Mouse (Mus musculus): ENCODE measurements around the gene Ncapd2. TPM values are rescaled to one million over a fixed set of nuclear protein-coding genes. Genes with fewer than 3 reads are reported as not detected.

The Ncapd2 gene
- total and polyA plus RNA-seq, 2 experiments from 2014 or later: 25.8 to 43.5 TPM

DNA sequence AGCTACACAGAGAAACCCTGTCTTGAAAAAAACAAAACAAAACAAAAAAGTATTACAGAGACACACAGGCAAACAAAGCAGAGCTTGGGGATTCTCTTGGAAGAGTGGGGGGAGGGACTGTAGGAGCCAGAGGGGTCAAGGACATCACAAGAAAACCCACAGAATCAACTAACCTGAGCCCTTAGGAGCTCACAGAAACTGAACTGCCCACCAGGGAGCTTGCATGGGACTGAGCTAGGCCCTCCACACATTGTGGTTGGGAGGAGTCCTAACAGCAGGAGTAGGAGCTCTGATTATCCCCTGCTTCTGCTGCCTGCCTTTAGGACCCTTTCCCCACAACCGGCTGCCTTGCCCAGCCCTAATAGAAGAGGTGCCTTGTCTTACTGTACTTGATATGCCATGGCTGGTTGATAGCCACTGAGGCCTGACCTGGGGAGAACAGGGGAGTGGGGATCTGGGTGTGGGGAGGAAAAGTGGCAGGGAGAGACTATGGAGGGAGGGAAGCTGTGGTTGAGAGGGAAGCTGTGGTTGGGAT is 4.1 kb upstream of the Ncapd2 start:
- peaks cover 8% of the 10 kb centered on the region; the same call in 1 of the 2 replicates for H3K4me1 ChIP-seq (ENCODE audit: insufficient read depth)
- no peak for TF ChIP-seq CTCF (IDR thresholded peaks at IDR 0.05; ENCODE audit: low read depth)
- H3K27me3 ChIP-seq (ENCODE audit: insufficient read depth, low read length): no peaks in the 10 kb centered on the region
- 0 out of 2 replicates have a peak, but pooled peaks cover 8% of the 10 kb centered on the region for H3K36me3 ChIP-seq (ENCODE audit: insufficient read depth)
- H3K4me2 ChIP-seq (ENCODE audit: low read depth): no peak overlapping the region
- no peaks in the 10 kb centered on the region for H3K9me3 ChIP-seq (ENCODE audit: low read length)
- H3K9ac ChIP-seq: no peak overlapping the region
- H3K27ac ChIP-seq (ENCODE audit: low read depth, low read length): no peak overlapping the region
- ATAC-seq: no peak
- 46% methylated on average over 1 of the region's 1 CpGs for WGBS
- DNase-seq: no peak
- H3K4me3 ChIP-seq (ENCODE audit: low read depth, low read length): no peak overlapping the region

DNA sequence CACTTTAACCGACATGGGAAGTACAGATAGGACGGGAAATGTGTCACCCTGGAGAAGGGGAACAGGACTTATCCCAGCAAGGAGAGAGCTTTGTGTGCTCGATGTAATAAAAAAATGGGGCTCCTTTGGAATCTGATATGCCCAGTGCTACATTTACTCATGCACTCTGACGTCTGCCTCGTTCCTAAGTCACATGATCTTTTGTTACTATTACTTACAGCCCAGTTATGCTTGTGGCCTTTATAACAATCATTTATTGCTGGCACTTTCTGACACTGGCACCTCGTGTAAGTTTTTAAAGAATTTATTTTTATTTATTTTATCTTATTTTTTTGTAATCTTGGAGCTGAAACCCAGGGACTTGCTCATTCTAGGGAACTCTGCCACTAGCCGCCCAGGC is 1.9 kb upstream of the Ncapd2 start:
- H3K9ac ChIP-seq: no peak overlapping the region
- no peak overlapping the region for H3K4me2 ChIP-seq (ENCODE audit: low read depth)
- no peak overlapping the region for H3K4me3 ChIP-seq (ENCODE audit: low read depth, low read length)
- H3K9me3 ChIP-seq (ENCODE audit: low read length): no peaks in the 10 kb centered on the region
- 0 out of 2 replicates have a peak, but pooled peaks cover 12% of the 10 kb centered on the region for H3K36me3 ChIP-seq (ENCODE audit: insufficient read depth)
- H3K4me1 ChIP-seq (ENCODE audit: insufficient read depth): peaks cover 8% of the 10 kb centered on the region; the same call in 1 of the 2 replicates
- TF ChIP-seq CTCF (IDR thresholded peaks at IDR 0.05; ENCODE audit: low read depth): no peak
- 81% methylated on average over 7 of the region's 7 CpGs for WGBS
- H3K27me3 ChIP-seq (ENCODE audit: insufficient read depth, low read length): no peaks in the 10 kb centered on the region
- H3K27ac ChIP-seq (ENCODE audit: low read depth, low read length): no peak overlapping the region
- no peak for DNase-seq
- ATAC-seq: no peak

DNA sequence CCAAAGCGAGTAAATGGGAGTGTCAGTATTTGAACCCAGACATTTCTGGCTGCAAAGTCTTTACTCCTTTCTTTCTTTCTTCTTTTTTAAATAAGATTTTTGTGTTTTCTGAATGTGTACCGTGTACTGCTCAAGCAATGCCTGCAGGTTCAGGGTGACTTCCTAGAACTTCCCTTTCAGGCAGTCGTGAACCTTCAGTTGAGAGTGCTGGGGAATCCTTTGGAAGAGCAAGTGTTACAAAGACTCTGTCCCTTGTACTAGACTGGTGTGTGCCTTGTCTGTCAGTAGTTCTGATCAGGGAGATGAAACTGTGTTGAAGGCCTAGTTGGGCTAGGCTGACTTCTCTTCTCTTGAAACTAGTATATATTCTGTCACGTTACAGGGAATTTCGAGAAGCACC is 1.3 kb upstream of the Ncapd2 start:
- H3K27ac ChIP-seq (ENCODE audit: low read depth, low read length): peak overlapping the region; percentile 96
- H3K4me2 ChIP-seq (ENCODE audit: low read depth): peak overlapping the region; percentile 71
- H3K4me3 ChIP-seq (ENCODE audit: low read depth, low read length): peak overlapping the region; percentile 56
- WGBS: 47% methylated on average over 5 of the region's 5 CpGs
- H3K9me3 ChIP-seq (ENCODE audit: low read length): no peaks in the 10 kb centered on the region
- H3K36me3 ChIP-seq (ENCODE audit: insufficient read depth): 0 out of 2 replicates have a peak, but pooled peaks cover 13% of the 10 kb centered on the region
- ATAC-seq: no peak
- no peaks in the 10 kb centered on the region for H3K27me3 ChIP-seq (ENCODE audit: insufficient read depth, low read length)
- no peak for TF ChIP-seq CTCF (IDR thresholded peaks at IDR 0.05; ENCODE audit: low read depth)
- peaks cover 8% of the 10 kb centered on the region; the same call in 1 of the 2 replicates for H3K4me1 ChIP-seq (ENCODE audit: insufficient read depth)
- H3K9ac ChIP-seq: peak overlapping the region; percentile 62
- no peak for DNase-seq

GRCm38 (mm10) chr6:125192016-125192714 is 664 bp upstream of the Ncapd2 start:
- Histone ChIP-seq H3K27ac (ENCODE audit: low read depth, low read length) (peak overlapping the region; percentile 96), H3K9ac (peak overlapping the region; percentile 62), H3K27me3 (ENCODE audit: insufficient read depth, low read length) (no peaks in the 10 kb centered on the region), H3K4me3 (ENCODE audit: low read depth, low read length) (peak overlapping the region; percentile 56), H3K4me1 (ENCODE audit: insufficient read depth) (peaks cover 8% of the 10 kb centered on the region; the same call in 1 of the 2 replicates), H3K36me3 (ENCODE audit: insufficient read depth) (peaks cover 20% of the 10 kb centered on the region; the same call in 1 of the 2 replicates), H3K4me2 (ENCODE audit: low read depth) (peak overlapping the region; percentile 71), H3K9me3 (ENCODE audit: low read length) (no peaks in the 10 kb centered on the region)
- DNase-seq (peak; percentile 94), ATAC-seq (peak; percentile 91)
- WGBS: 1% methylated on average over 34 of the region's 34 CpGs
- TF ChIP-seq CTCF (IDR thresholded peaks at IDR 0.05; ENCODE audit: low read depth): no peak

- no peak for TF ChIP-seq CTCF (IDR thresholded peaks at IDR 0.05; ENCODE audit: low read depth)
- ATAC-seq (no peak), DNase-seq (no peak)
- Histone ChIP-seq H3K27me3 (ENCODE audit: insufficient read depth, low read length) (no peaks in the 10 kb centered on the region), H3K9me3 (ENCODE audit: low read length) (no peaks in the 10 kb centered on the region), H3K4me1 (ENCODE audit: insufficient read depth) (peaks cover 8% of the 10 kb centered on the region; the same call in 1 of the 2 replicates), H3K27ac (ENCODE audit: low read depth, low read length) (peak overlapping the region; percentile 73), H3K36me3 (ENCODE audit: insufficient read depth) (peaks cover 33% of the 10 kb centered on the region), H3K4me2 (ENCODE audit: low read depth) (peak overlapping the region; percentile 53), H3K9ac (peak overlapping the region; percentile 44), H3K4me3 (ENCODE audit: low read depth, low read length) (peak overlapping the region; percentile 56)
Measured at GRCm38 (mm10) chr6:125190816-125191215, 685 bp downstream of the Ncapd2 start.

DNA sequence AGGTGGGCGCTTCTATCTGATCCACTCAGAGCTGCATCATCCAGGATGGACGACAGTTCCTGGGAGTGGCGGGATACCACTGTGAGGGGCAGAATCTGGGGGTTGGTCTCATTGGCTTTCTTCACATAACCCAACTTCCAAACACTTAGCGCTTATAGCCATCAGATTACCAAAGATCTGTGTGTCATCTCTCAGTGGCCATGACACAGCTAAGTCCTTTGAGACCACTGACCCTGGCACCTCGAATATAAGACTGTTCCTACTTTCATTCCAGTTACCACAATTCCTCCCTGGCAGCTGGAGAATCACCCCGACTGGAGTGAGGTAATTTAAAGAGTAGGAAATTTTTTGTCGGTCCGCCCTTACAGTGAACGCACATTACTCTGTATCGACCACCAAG is 5.3 kb downstream of the Ncapd2 start:
- ATAC-seq (no peak), DNase-seq (no peak)
- Histone ChIP-seq H3K36me3 (ENCODE audit: insufficient read depth) (peaks cover 60% of the 10 kb centered on the region), H3K4me3 (ENCODE audit: low read depth, low read length) (no peak overlapping the region), H3K27me3 (ENCODE audit: insufficient read depth, low read length) (no peaks in the 10 kb centered on the region), H3K27ac (ENCODE audit: low read depth, low read length) (no peak overlapping the region), H3K4me1 (ENCODE audit: insufficient read depth) (peaks cover 2% of the 10 kb centered on the region; the same call in 1 of the 2 replicates), H3K9ac (no peak overlapping the region), H3K9me3 (ENCODE audit: low read length) (no peaks in the 10 kb centered on the region), H3K4me2 (ENCODE audit: low read depth) (no peak overlapping the region)
- TF ChIP-seq CTCF (IDR thresholded peaks at IDR 0.05; ENCODE audit: low read depth): no peak
- WGBS: 93% methylated on average over 10 of the region's 10 CpGs

DNA sequence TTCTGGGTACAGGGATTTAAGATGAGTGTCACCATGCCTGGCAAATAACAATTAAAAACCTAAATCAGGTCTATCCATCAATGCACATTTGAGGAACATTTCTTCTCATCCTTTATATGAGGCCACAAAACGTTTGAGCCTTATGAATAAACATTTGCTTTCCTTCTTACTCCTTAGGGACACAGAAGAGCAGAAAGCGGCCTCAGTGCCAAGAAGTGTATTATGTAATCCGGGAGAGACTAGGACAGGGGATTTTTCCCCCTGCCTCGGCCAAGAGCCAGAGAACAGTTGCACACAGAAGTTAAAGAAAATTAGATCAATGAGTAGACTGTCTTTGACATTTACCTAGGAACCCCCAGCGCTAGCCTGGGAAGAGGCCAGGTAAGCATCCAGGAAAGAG is 9.4 kb downstream of the Ncapd2 start:
- H3K36me3 ChIP-seq (ENCODE audit: insufficient read depth): peaks cover 84% of the 10 kb centered on the region
- no peak for ATAC-seq
- no peak for TF ChIP-seq CTCF (IDR thresholded peaks at IDR 0.05; ENCODE audit: low read depth)

More for the DNA sequence above, 9.4 kb downstream of the Ncapd2 start:
- Histone ChIP-seq H3K4me3 (ENCODE audit: low read depth, low read length) (no peak overlapping the region), H3K9ac (no peak overlapping the region), H3K4me1 (ENCODE audit: insufficient read depth) (no peaks in the 10 kb centered on the region), H3K27ac (ENCODE audit: low read depth, low read length) (no peak overlapping the region), H3K9me3 (ENCODE audit: low read length) (no peaks in the 10 kb centered on the region), H3K4me2 (ENCODE audit: low read depth) (no peak overlapping the region), H3K27me3 (ENCODE audit: insufficient read depth, low read length) (no peaks in the 10 kb centered on the region)
- 60% methylated on average over 5 of the region's 5 CpGs for WGBS
- DNase-seq: no peak

Data from forebrain, postnatal 0 days (tissue).